Mouse (Mus musculus): Measurements from ENCODE around the gene Rgs13.

GRCm38 (mm10) chr1:144168921-144169320, 8.3 kb downstream of the Rgs13 start:
- TF ChIP-seq POLR2A (IDR thresholded peaks at IDR 0.05; ENCODE audit: insufficient read depth, low read depth, low read length): no peak
- TF ChIP-seq CTCF (IDR thresholded peaks at IDR 0.05; ENCODE audit: insufficient read depth, low read depth, low read length): no peak
